Mouse (Mus musculus) gastrocnemius, postnatal 10 days (tissue): ENCODE data around the gene Foxa3. TPM values are rescaled to one million over a fixed set of nuclear protein-coding genes. Genes with fewer than 3 reads are reported as not detected.
"Not testable (repeated sequence)": the region's sequence is repeated elsewhere in the genome, so short reads cannot be mapped to it uniquely, and the experiment has no call there.

Experiments used
- DNase-seq: peaks from one replicate; pipeline ENCODE4 v3.0.0; 2021; ENCODE audit warnings: mixed read lengths
- long read RNA-seq, 2 experiments: library from polyadenylated mRNA; stranded (forward); transcript quantifications; one replicate each; pipeline ENCODE4 v2.0.0; 2021
- total RNA-seq, 2 experiments: library from RNA; stranded (reverse); gene quantifications; 2 replicates each; pipeline ENCODE4 v1.2.3; 2021

Gene Foxa3
- total RNA-seq: under 1 TPM in 1 of 2 experiments, not detected in 1; 0.16 TPM
- long read RNA-seq, experiment 1: 0 reads
- long read RNA-seq, experiment 2: 0 reads

GRCm38 (mm10) chr7:19023357-19023814 is at the start of gene Foxa3:
Gene Foxa3 (minus strand): TSS chr7:19023538.
- DNase-seq: peak; percentile 66

DNA sequence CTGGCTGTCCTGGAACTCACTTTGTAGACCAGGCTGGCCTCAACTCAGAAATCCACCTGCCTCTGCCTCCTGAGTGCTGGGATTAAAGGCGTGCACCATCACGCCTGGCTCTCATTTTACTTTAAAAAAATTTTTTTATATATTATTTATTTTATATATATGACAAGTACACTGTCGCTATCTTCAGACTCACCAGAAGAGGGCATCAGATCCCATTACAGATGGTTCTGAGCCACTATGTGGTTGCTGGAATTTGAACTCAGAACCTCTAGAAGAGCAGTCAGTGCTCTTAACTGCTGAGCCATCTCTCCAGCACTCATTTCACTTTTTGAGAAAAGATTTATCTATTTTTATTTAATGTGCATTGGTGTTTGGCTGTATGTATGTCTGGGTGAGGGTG is 47.7 kb upstream of the Foxa3 start:
- not testable (repeated sequence) for DNase-seq

DNA sequence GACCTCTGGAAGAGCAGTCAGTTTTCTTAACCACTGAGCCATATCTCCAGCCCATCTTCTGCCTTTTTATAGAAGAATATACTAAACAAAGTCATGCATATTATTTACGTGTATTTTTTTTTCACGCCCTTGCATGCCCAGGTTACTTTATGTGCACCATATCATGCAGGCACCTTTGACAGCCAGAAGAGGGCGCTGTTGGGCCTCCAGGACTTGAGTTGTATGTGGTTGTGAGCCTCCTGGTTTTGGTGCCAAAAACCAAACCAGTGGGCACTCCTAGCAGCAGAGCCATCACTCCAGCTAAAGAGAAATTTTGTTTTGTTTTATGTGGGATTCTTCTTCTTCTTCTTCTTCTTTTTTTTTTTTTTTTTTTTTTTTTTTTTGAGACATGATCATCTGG is 46.2 kb upstream of the Foxa3 start:
- DNase-seq: no peak

DNA sequence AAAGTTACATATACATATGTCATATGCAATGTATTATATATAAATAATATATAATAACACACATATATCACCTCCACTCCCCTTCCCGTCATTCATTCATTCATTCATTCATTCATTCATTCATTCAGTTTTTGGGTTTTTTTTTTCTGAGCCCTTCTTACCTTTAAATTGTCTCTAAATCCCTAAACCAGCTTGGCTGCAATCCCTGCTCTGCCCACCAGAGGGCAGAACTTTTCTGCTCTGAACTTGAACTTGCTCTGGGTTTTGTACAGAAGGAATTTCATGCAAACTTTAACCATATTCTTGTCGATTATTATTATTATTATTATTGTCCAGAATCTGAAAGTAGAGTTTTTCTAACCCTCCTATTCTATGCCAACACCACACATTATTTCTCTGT is 45.4 kb upstream of the Foxa3 start:
- DNase-seq: peak; percentile 77

DNA sequence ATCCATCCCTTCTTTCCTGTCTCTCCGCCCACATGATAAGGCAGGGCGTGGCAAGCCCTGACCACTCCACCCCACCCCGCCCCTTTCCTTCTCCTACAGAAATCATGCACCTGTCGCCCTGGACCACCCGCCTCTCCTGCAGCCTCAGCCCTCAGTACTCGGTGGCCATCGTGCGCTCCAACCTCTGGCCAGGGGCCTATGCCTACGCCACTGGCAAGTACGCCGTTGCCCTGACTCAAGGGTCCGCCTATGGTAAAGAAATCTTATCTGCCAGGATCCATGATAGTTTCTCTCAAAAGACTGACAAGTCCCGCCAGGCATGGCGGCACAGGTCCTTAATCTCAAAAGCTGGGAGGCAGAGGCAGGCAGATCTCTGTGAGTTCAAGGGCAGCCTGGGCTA is 44.6 kb upstream of the Foxa3 start:
- DNase-seq: no peak

DNA sequence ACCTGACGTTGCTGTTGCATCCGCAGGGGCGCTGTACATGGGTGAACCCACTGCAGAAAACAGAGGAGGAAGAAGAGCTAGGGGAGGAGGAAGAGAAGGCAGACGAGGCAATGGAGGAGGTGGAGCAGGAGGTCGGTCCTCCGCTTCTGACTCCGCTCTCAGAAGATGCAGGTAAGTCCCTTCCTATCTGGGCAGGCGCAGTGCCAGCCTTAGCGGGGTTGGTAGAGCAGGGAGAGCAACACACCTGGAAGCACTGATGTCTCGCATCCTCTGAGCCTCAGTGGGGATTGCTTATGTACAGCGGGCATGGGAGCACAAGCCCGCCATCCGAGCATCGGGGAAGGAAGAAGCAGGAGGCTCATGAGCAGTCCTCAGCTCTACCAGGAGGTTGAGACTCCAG is 43.7 kb upstream of the Foxa3 start:
- DNase-seq: no peak

DNA sequence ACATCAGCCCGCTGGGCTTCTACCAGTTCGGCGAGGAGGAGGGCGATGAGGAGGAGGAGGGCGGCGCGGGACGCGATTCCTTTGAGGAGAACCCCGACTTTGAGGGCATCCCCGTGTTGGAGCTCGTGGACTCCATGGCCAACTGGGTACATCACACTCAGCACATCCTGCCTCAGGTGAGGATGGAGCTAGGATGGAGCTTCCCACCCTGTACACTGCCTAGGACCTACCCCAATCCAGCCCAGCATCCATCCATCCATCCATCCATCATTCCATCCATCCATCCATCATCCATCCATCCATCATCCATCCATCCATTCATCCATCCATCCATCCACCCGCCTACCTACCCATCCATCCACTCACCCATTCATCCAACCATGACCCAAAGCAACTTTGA is 42.6 kb upstream of the Foxa3 start:
- DNase-seq: no peak

GRCm38 (mm10) chr7:19057405-19057804 is 34.1 kb upstream of the Foxa3 start:
- DNase-seq: no peak

- DNase-seq: no peak
Measured at GRCm38 (mm10) chr7:19055108-19055507, 31.8 kb upstream of the Foxa3 start.

DNA sequence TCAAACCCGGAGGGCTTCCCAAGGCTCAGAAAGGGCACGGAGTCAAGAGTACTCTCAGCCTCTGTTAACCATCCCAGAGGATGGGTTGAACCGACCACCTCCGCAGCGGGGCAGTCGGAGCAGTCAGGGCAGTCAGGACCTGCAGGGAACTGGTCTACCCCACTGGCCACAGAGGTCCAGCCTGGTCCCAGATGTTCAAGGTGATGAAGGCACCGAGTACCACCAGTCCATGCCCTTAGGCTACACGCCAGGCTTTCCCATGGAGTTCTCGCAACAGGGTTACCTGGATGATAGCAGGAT is 31.4 kb upstream of the Foxa3 start:
- DNase-seq: no peak

- peak; percentile 66 for DNase-seq
Measured at GRCm38 (mm10) chr7:19054047-19054776, 30.9 kb upstream of the Foxa3 start, which contains the start of gene Rsph6a. Gene Rsph6a (plus strand): TSS chr7:19054690.

DNA sequence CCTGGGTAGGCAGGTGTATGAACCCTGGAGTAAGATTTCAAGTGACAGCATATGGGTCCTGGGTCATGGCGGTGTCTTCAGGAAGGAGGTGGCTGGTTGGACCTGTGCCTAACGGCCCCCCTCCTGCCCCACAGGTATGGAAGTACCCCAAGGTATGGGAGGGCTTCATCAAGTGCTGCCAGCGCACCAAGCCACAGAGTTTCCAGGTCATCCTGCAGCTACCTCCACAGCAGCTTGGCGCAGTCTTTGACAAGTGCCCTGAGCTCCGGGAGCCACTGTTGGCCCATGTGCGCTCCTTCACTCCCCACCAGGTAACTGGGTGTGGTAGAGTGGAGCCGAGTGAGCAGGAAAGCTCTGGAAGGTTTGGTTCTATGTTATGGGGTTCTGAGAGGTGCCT is 29.8 kb upstream of the Foxa3 start:
- DNase-seq: no peak

DNA sequence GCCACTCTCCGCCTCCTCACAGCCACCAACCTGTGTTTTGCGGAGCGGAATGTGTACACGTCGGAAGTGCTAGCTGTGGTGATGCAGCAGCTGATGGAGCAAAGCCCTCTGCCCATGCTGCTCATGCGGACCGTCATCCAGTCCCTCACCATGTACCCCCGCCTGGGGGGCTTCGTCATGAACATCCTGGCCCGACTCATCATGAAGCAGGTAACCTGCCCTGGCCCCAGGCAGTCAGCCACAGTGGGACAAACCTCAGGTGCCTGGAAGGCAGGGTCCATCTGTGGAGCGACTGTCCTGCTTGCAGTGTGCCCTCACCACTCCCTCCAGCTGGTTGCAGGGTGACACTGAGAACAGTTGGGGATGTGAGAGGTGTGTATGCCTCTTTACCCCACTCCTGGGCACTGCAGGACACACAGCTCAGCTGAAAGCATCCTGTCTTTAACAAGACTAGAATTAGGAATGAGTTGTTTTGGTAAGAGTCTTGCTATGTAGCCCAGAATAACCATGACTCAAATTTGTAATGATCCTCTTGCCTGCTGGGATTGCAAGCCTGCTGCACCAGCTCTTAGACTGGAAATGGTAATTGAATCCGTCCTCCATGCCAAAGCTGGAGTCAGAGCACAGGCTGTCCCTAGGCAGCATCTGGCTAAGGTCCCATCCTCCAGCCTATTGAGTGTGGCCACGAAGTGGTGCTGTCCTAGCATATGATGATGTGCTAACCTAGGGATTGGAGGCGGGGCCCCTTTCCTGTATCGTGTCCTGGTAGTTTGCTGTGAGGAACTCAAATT is 29.2 kb upstream of the Foxa3 start:
- DNase-seq: no peak

DNA sequence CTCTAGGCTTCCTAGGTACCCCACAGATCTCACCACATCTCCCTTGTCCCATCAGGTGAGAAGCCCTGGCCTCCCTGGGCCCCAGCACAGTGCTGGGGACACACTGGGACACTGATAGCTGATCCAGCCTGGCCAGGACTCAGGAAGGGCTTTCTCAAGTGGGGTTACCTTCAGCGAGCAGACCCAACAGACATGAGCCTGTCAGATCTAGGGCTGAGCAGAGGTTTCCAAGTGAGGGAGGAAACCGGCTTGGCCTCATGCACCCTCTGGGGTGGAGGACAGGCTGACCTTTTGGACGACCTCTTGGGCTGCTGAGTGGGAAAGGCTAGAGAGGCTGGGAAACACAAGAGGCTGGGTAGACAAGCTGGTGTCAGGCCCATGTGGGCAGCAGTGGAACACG is 27.8 kb upstream of the Foxa3 start:
- no peak for DNase-seq

GRCm38 (mm10) chr7:19050172-19050571 is 26.8 kb upstream of the Foxa3 start:
- DNase-seq: no peak

GRCm38 (mm10) chr7:19049252-19049651 is 25.9 kb upstream of the Foxa3 start:
- DNase-seq: no peak

- DNase-seq: no peak
Measured at GRCm38 (mm10) chr7:19048006-19048527, 24.7 kb upstream of the Foxa3 start.

DNA sequence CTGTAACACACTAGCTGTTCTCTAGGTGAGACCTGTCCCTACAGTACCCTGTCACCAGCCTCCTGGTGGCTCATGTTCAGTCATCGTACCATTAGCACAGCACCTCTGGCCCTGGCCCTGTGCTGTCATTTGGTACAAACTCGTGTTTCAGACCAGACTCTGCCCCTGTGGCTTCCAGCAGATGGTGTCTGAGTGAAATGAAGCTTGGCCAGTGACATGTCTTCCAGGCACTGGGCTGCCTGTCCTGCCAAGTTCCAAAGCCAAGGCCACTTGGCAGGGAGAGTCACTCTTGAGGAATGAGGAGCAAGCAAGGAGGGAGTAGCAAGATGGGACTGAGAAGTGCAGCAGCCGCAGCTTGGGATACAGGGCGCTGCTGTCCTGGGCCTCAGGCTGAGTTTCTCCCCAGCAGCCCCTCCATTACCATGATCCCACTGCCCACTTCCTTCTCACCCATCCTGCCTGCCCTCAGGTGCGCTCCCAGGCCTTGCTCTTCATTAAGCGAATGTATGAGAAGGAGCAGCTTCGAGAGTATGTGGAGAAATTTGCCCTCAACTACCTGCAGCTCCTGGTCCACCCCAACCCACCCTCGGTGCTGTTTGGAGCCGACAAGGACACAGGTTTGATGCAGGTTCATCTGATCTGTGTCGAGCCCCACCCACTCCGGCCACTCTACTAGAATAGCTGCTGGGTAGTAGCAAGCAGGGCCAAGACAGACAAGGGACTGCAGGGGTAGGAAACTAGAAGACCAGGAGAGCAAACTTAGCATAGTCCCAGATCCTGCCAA is 23.1 kb upstream of the Foxa3 start:
- DNase-seq: peak; percentile 44

- no peak for DNase-seq
Measured at GRCm38 (mm10) chr7:19044616-19045015, 21.3 kb upstream of the Foxa3 start.

DNA sequence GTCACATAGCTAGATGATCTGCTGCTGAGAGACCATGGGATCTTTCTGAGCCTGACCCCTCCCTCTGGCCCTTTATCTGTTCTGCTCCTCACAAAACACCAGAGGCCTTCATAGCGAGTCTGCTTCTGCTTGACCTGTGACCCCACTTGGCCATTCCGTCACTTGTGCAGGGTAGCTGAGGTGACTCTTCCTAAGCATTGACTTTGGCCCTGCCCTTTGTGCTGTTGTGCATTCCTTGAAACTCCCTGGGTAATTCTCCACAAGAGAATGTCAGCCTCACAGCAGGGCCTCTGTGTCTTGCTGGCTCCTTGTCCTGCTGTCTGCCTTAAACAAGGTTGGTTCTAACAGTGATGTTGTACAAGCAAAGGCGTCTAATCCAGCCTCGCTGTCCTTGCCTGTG is 8.3 kb upstream of the Foxa3 start:
- DNase-seq: no peak

- DNase-seq: peak; percentile 53
Measured at GRCm38 (mm10) chr7:19029084-19029653, 5.8 kb upstream of the Foxa3 start.

GRCm38 (mm10) chr7:19028067-19028466 is 4.7 kb upstream of the Foxa3 start:
- no peak for DNase-seq
